Mouse (Mus musculus) cerebellum, adult 2 months (tissue): ENCODE measurements around the gene Ank2. TPM values are rescaled to one million over a fixed set of nuclear protein-coding genes. Genes with fewer than 3 reads are reported as not detected.
A peak's percentile ranks its signal among the peaks of the same experiment; 100 is the strongest.

Source experiments
- DNase-seq, 2 experiments: peaks; one replicate each; pipeline ENCODE4 v3.0.0; 2021
- H3K27ac ChIP-seq: fragments of 200-500 bp; 2 replicates; pipeline ENCODE4 v1.5.1; 2012; ENCODE audit warnings: low read length, control low read depth, inconsistent platforms; ENCODE audit not compliant: insufficient read depth
- H3K27me3 ChIP-seq: fragments of 200-500 bp; 2 replicates; pipeline ENCODE4 v1.6.1; 2012; ENCODE audit warnings: inconsistent platforms, mild to moderate bottlenecking, low read length, moderate library complexity; ENCODE audit not compliant: control insufficient read depth, insufficient read depth
- H3K4me1 ChIP-seq: fragments of 200-500 bp; 2 replicates; pipeline ENCODE4 v1.6.1; 2011; ENCODE audit warnings: low read length; ENCODE audit not compliant: control insufficient read depth, insufficient read depth
- H3K4me3 ChIP-seq: fragments of 200-500 bp; replicated peaks from 2 replicates; pipeline ENCODE3; 2011; ENCODE audit warnings: mild to moderate bottlenecking, low read depth, low read length, control low read depth; ENCODE audit not compliant: insufficient read depth
- CTCF ChIP-seq: fragments of 200-500 bp; IDR thresholded peaks from 2 replicates; pipeline ENCODE4 v1.5.1; 2011; ENCODE audit warnings: low read depth, mild to moderate bottlenecking, control low read depth, low read length, moderate library complexity, borderline replicate concordance; ENCODE audit not compliant: insufficient read depth
- POLR2A ChIP-seq: fragments of 200-500 bp; IDR thresholded peaks from 2 replicates; pipeline ENCODE4 v1.6.1; 2011; ENCODE audit warnings: low read length, control low read depth, borderline replicate concordance; ENCODE audit not compliant: insufficient read depth
- WGBS: fragments of 180-500 bp; shearing (Covaris S2); methylation state at CpG from one replicate; pipeline ENCODE4 v1.1.7; 2018; 5-methylcytosine and 5-hydroxymethylcytosine counted together
- polyA plus RNA-seq: library from polyadenylated mRNA; depleted of rRNA; stranded (reverse); fragments of >200 nt; gene quantifications from 2 replicates; pipeline ENCODE4 v1.2.3, GENCODE M21; 2012

Ank2 gene
- polyA plus RNA-seq, 1 experiment: 457 TPM

GRCm38 (mm10) chr3:126923575-126924382 is 575.4 kb downstream of the Ank2 start:
- WGBS: 78% methylated on average over 12 of the region's 12 CpGs
- no peak overlapping the region for H3K4me3 ChIP-seq

GRCm38 (mm10) chr3:126921941-126922340 is 577.2 kb downstream of the Ank2 start:
- Histone ChIP-seq H3K27me3 (no peaks in the 10 kb centered on the region), H3K4me3 (no peak overlapping the region), H3K4me1 (no peaks in the 10 kb centered on the region), H3K27ac (no peak overlapping the region)
- TF ChIP-seq CTCF (no peak), POLR2A (no peak)
- 64% methylated on average over 3 of the region's 3 CpGs for WGBS
- DNase-seq: no peak

More at GRCm38 (mm10) chr3:126923575-126924382, 575.4 kb downstream of the Ank2 start:
- Histone ChIP-seq H3K4me1 (no peaks in the 10 kb centered on the region), H3K27me3 (no peaks in the 10 kb centered on the region), H3K27ac (no peak overlapping the region)
- TF ChIP-seq POLR2A (no peak), CTCF (no peak)
- no peak for DNase-seq

- no peaks in the 10 kb centered on the region for H3K4me1 ChIP-seq
- 61% methylated on average over 3 of the region's 3 CpGs for WGBS
- no peak for DNase-seq
- no peak for TF ChIP-seq CTCF
- no peak for TF ChIP-seq POLR2A
- no peak overlapping the region for H3K27ac ChIP-seq
- H3K27me3 ChIP-seq: no peaks in the 10 kb centered on the region
- H3K4me3 ChIP-seq: no peak overlapping the region
These were observed 578.9 kb downstream of the Ank2 start for GRCm38 (mm10) chr3:126920296-126920695.

GRCm38 (mm10) chr3:126918805-126919473 is 580.2 kb downstream of the Ank2 start:
- WGBS: 45% methylated on average over 10 of the region's 10 CpGs
- no peak for DNase-seq
- no peaks in the 10 kb centered on the region for H3K27me3 ChIP-seq
- H3K4me1 ChIP-seq: no peaks in the 10 kb centered on the region
- no peak overlapping the region for H3K27ac ChIP-seq
- no peak overlapping the region for H3K4me3 ChIP-seq
- TF ChIP-seq POLR2A: no peak
- no peak for TF ChIP-seq CTCF

GRCm38 (mm10) chr3:126916381-126916780 is 582.8 kb downstream of the Ank2 start:
- Histone ChIP-seq H3K27ac (no peak overlapping the region), H3K4me3 (no peak overlapping the region), H3K4me1 (no peaks in the 10 kb centered on the region), H3K27me3 (no peaks in the 10 kb centered on the region)
- TF ChIP-seq POLR2A (no peak), CTCF (no peak)
- no peak for DNase-seq

- 11% methylated on average over 3 of the region's 3 CpGs for WGBS
- Histone ChIP-seq H3K27me3 (no peaks in the 10 kb centered on the region), H3K27ac (no peak overlapping the region), H3K4me3 (no peak overlapping the region), H3K4me1 (no peaks in the 10 kb centered on the region)
- TF ChIP-seq POLR2A (no peak), CTCF (peak; percentile 85)
- peak; percentile 42 to 45 for DNase-seq
These were observed 595.6 kb downstream of the Ank2 start for GRCm38 (mm10) chr3:126903543-126903942.

- WGBS: 79% methylated on average over 4 of the region's 4 CpGs
- no peak for DNase-seq
- Histone ChIP-seq H3K27ac (no peak overlapping the region), H3K4me1 (no peaks in the 10 kb centered on the region), H3K4me3 (no peak overlapping the region), H3K27me3 (no peaks in the 10 kb centered on the region)
- TF ChIP-seq POLR2A: no peak
These were observed 612.5 kb downstream of the Ank2 start for GRCm38 (mm10) chr3:126886644-126887043.

GRCm38 (mm10) chr3:126886090-126886489 is 613.1 kb downstream of the Ank2 start:
- WGBS: 76% methylated on average over 4 of the region's 4 CpGs
- DNase-seq: no peak
- Histone ChIP-seq H3K4me1 (no peaks in the 10 kb centered on the region), H3K27ac (no peak overlapping the region), H3K4me3 (no peak overlapping the region), H3K27me3 (no peaks in the 10 kb centered on the region)
- TF ChIP-seq CTCF (no peak), POLR2A (no peak)
